Mouse (Mus musculus): ENCODE measurements at regions not wholly inside any gene's neighbourhood (a gene's known extent, or its start where the extent isn't known, plus 50 kb on each side); places are given as distances from the start of the nearest gene placed in this dataset.

- no peak for TF ChIP-seq CTCF (IDR thresholded peaks at IDR 0.05; ENCODE audit: low read depth)
- Histone ChIP-seq H3K9me3 (replicated peaks; ENCODE audit: low read length) (no peaks in the 10 kb centered on the region), H3K36me3 (ENCODE audit: insufficient read depth, low read length) (no peaks in the 10 kb centered on the region), H3K4me1 (replicated peaks; ENCODE audit: insufficient read depth, low read length) (no peaks in the 10 kb centered on the region), H3K27ac (no peak overlapping the region), H3K9ac (ENCODE audit: low read depth, low read length) (no peak overlapping the region), H3K27me3 (ENCODE audit: insufficient read depth, low read length) (no peaks in the 10 kb centered on the region), H3K4me3 (replicated peaks; ENCODE audit: low read depth, low read length) (no peak overlapping the region), H3K4me2 (ENCODE audit: low read length) (no peak overlapping the region)
- no peak for DNase-seq (ENCODE audit: low spot score)
- no peak for ATAC-seq (replicated peaks; ENCODE audit: low FRiP score, low read depth)
- whole genome bisulfite sequencing = 84% methylated on average over 2 of the region's 2 CpGs
Measured at GRCm38 (mm10) chr1:129219098-129219497, 54.0 kb upstream of the Thsd7b start.

GRCm38 (mm10) chr1:129208806-129209205, 64.3 kb upstream of the Thsd7b start:
- TF ChIP-seq CTCF (IDR thresholded peaks at IDR 0.05; ENCODE audit: low read depth) = no peak
- ATAC-seq (replicated peaks; ENCODE audit: low FRiP score, low read depth) (no peak), DNase-seq (ENCODE audit: low spot score) (no peak)
- Histone ChIP-seq H3K4me2 (ENCODE audit: low read length) (no peak overlapping the region), H3K27me3 (ENCODE audit: insufficient read depth, low read length) (no peaks in the 10 kb centered on the region), H3K9ac (ENCODE audit: low read depth, low read length) (no peak overlapping the region), H3K27ac (no peak overlapping the region), H3K9me3 (replicated peaks; ENCODE audit: low read length) (no peaks in the 10 kb centered on the region), H3K4me3 (replicated peaks; ENCODE audit: low read depth, low read length) (no peak overlapping the region), H3K4me1 (replicated peaks; ENCODE audit: insufficient read depth, low read length) (no peaks in the 10 kb centered on the region), H3K36me3 (ENCODE audit: insufficient read depth, low read length) (no peaks in the 10 kb centered on the region)
- WGBS = 89% methylated on average over 1 of the region's 1 CpGs

DNA sequence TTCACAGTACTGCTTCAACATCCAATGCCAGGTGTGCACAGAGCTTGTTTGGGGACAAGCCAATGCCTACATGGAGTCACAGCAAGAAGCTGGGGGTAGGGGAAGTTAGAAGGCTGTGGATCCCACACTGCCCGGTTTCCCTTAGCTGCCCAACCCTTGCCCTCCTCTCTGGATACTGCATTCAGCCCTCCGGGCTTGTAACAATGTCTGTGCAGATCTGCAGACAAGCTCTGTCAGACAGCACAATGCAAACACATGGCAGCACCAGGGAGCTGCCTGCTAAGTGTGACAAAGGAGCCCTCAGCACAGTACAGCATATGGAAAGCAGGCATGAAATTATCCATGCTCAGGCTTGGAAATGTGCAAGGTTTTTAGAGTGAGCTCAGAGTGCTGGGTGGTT, 64.7 kb upstream of the Thsd7b start:
- 62% methylated on average over 2 of the region's 2 CpGs for WGBS
- Histone ChIP-seq H3K9ac (ENCODE audit: low read depth, low read length) (no peak overlapping the region), H3K4me3 (replicated peaks; ENCODE audit: low read depth, low read length) (no peak overlapping the region), H3K27ac (no peak overlapping the region), H3K27me3 (ENCODE audit: insufficient read depth, low read length) (no peaks in the 10 kb centered on the region), H3K4me1 (replicated peaks; ENCODE audit: insufficient read depth, low read length) (no peaks in the 10 kb centered on the region), H3K36me3 (ENCODE audit: insufficient read depth, low read length) (no peaks in the 10 kb centered on the region), H3K9me3 (replicated peaks; ENCODE audit: low read length) (no peaks in the 10 kb centered on the region), H3K4me2 (ENCODE audit: low read length) (no peak overlapping the region)
- ATAC-seq (replicated peaks; ENCODE audit: low FRiP score, low read depth) (no peak), DNase-seq (ENCODE audit: low spot score) (no peak)
- TF ChIP-seq CTCF (IDR thresholded peaks at IDR 0.05; ENCODE audit: low read depth) = no peak

DNA sequence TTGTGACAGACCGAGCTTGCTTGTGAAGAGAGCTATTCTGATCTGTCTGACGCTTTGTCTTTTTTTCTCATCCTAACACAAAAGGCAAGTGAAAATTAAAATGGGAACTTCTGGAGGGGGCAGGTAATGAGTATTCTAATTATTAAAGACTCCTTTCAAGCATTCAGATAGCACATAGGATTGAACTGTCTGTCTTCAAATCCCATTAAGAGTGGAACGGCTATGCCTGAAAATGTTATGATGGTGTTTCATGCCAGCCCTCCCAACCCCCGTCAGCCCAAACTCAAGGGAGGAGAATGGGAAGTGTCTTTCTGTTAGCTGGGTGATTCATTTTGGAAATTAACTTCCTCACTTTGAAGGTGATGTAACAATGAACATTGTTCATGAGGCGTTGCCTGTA, 65.4 kb upstream of the Thsd7b start:
- 81% methylated on average over 5 of the region's 5 CpGs for WGBS
- no peak for TF ChIP-seq CTCF (IDR thresholded peaks at IDR 0.05; ENCODE audit: low read depth)
- no peak for ATAC-seq (replicated peaks; ENCODE audit: low FRiP score, low read depth)
- Histone ChIP-seq H3K4me1 (replicated peaks; ENCODE audit: insufficient read depth, low read length) (no peaks in the 10 kb centered on the region), H3K9ac (ENCODE audit: low read depth, low read length) (no peak overlapping the region), H3K27ac (no peak overlapping the region), H3K4me3 (replicated peaks; ENCODE audit: low read depth, low read length) (no peak overlapping the region), H3K9me3 (replicated peaks; ENCODE audit: low read length) (no peaks in the 10 kb centered on the region), H3K36me3 (ENCODE audit: insufficient read depth, low read length) (no peaks in the 10 kb centered on the region), H3K27me3 (ENCODE audit: insufficient read depth, low read length) (no peaks in the 10 kb centered on the region), H3K4me2 (ENCODE audit: low read length) (no peak overlapping the region)
- DNase-seq (ENCODE audit: low spot score) = no peak

GRCm38 (mm10) chr1:129180174-129180759, 92.8 kb upstream of the Thsd7b start:
- H3K4me2 ChIP-seq (ENCODE audit: low read length) = no peak overlapping the region
- no peaks in the 10 kb centered on the region for H3K9me3 ChIP-seq (replicated peaks; ENCODE audit: low read length)
- no peaks in the 10 kb centered on the region for H3K36me3 ChIP-seq (ENCODE audit: insufficient read depth, low read length)
- H3K4me3 ChIP-seq (replicated peaks; ENCODE audit: low read depth, low read length) = no peak overlapping the region
- no peaks in the 10 kb centered on the region for H3K4me1 ChIP-seq (replicated peaks; ENCODE audit: insufficient read depth, low read length)
- DNase-seq (ENCODE audit: low spot score) (no peak), ATAC-seq (replicated peaks; ENCODE audit: low FRiP score, low read depth) (no peak)
- no peak for TF ChIP-seq CTCF (IDR thresholded peaks at IDR 0.05; ENCODE audit: low read depth)
- H3K27me3 ChIP-seq (ENCODE audit: insufficient read depth, low read length) = no peaks in the 10 kb centered on the region
- WGBS = 73% methylated on average over 3 of the region's 3 CpGs
- H3K27ac ChIP-seq = no peak overlapping the region
- no peak overlapping the region for H3K9ac ChIP-seq (ENCODE audit: low read depth, low read length)

GRCm38 (mm10) chr1:129169936-129170335, 103.2 kb upstream of the Thsd7b start:
- no peak overlapping the region for H3K4me2 ChIP-seq (ENCODE audit: low read length)
- H3K9me3 ChIP-seq (replicated peaks; ENCODE audit: low read length) = no peaks in the 10 kb centered on the region
- no peak overlapping the region for H3K9ac ChIP-seq (ENCODE audit: low read depth, low read length)
- no peaks in the 10 kb centered on the region for H3K36me3 ChIP-seq (ENCODE audit: insufficient read depth, low read length)
- ATAC-seq (replicated peaks; ENCODE audit: low FRiP score, low read depth) = no peak
- no peak for TF ChIP-seq CTCF (IDR thresholded peaks at IDR 0.05; ENCODE audit: low read depth)
- WGBS = 82% methylated on average over 8 of the region's 8 CpGs
- no peak overlapping the region for H3K4me3 ChIP-seq (replicated peaks; ENCODE audit: low read depth, low read length)
- no peak overlapping the region for H3K27ac ChIP-seq
- H3K4me1 ChIP-seq (replicated peaks; ENCODE audit: insufficient read depth, low read length) = no peaks in the 10 kb centered on the region
- no peaks in the 10 kb centered on the region for H3K27me3 ChIP-seq (ENCODE audit: insufficient read depth, low read length)
- DNase-seq (ENCODE audit: low spot score) = no peak

- H3K9me3 ChIP-seq (replicated peaks; ENCODE audit: low read length) = no peaks in the 10 kb centered on the region
- no peak overlapping the region for H3K4me3 ChIP-seq (replicated peaks; ENCODE audit: low read depth, low read length)
- ATAC-seq (replicated peaks; ENCODE audit: low FRiP score, low read depth) (no peak), DNase-seq (ENCODE audit: low spot score) (no peak)
- TF ChIP-seq CTCF (IDR thresholded peaks at IDR 0.05; ENCODE audit: low read depth) = no peak
- H3K27me3 ChIP-seq (ENCODE audit: insufficient read depth, low read length) = no peaks in the 10 kb centered on the region
- WGBS = 82% methylated on average over 1 of the region's 1 CpGs
- no peaks in the 10 kb centered on the region for H3K36me3 ChIP-seq (ENCODE audit: insufficient read depth, low read length)
- H3K4me1 ChIP-seq (replicated peaks; ENCODE audit: insufficient read depth, low read length) = 0 out of 2 replicates have a peak, but pooled peaks cover 4% of the 10 kb centered on the region
- no peak overlapping the region for H3K9ac ChIP-seq (ENCODE audit: low read depth, low read length)
- no peak overlapping the region for H3K4me2 ChIP-seq (ENCODE audit: low read length)
- H3K27ac ChIP-seq = no peak overlapping the region
Measured at GRCm38 (mm10) chr1:129150643-129151042, 122.5 kb upstream of the Thsd7b start.
